Mouse (Mus musculus) small intestine, adult 2 months (tissue): ENCODE data around the gene Fgf7. TPM values are rescaled to one million over a fixed set of nuclear protein-coding genes. Genes with fewer than 3 reads are reported as not detected.

Experiments
- H3K27ac ChIP-seq: fragments of 200-500 bp; 2 replicates; pipeline ENCODE4 v1.5.1; 2012; ENCODE audit warnings: low read depth, low read length, control low read depth, inconsistent platforms; ENCODE audit not compliant: insufficient read depth
- H3K27me3 ChIP-seq: fragments of 200-500 bp; 2 replicates; pipeline ENCODE4 v1.6.1; 2012; ENCODE audit warnings: mild to moderate bottlenecking, moderate library complexity, low read length, inconsistent platforms; ENCODE audit not compliant: control insufficient read depth, insufficient read depth
- H3K36me3 ChIP-seq: fragments of 200-500 bp; 2 replicates; pipeline ENCODE4 v1.6.1; 2012; ENCODE audit warnings: mild to moderate bottlenecking, low read length, control low read depth, inconsistent platforms; ENCODE audit not compliant: control insufficient read depth, insufficient read depth
- H3K4me1 ChIP-seq: fragments of 200-500 bp; 2 replicates; pipeline ENCODE4 v1.6.1; 2012; ENCODE audit warnings: low read length, inconsistent platforms, mixed read lengths; ENCODE audit not compliant: control insufficient read depth, insufficient read depth, insufficient read length
- H3K4me3 ChIP-seq: fragments of 200-500 bp; 2 replicates; pipeline ENCODE4 v1.5.1; 2012; ENCODE audit warnings: low read depth, mild to moderate bottlenecking, control low read depth, inconsistent platforms, low read length, moderate library complexity
- CTCF ChIP-seq: fragments of 200-500 bp; IDR thresholded peaks from 2 replicates; pipeline ENCODE4 v1.5.1; 2012; ENCODE audit warnings: low read depth, mild to moderate bottlenecking, control low read depth, inconsistent platforms, low read length, moderate library complexity, mixed read lengths; ENCODE audit not compliant: insufficient replicate concordance, insufficient read length; ENCODE audit errors: extremely low read depth
- POLR2A ChIP-seq: fragments of 200-500 bp; IDR thresholded peaks from 2 replicates; pipeline ENCODE4 v1.6.1; 2012; ENCODE audit warnings: low read depth, mild to moderate bottlenecking, control low read depth, inconsistent platforms, low read length, moderate library complexity
- WGBS: fragments of 180-500 bp; shearing (Covaris S2); methylation state at CpG from one replicate; pipeline ENCODE4 v1.1.7; 2018; 5-methylcytosine and 5-hydroxymethylcytosine counted together
- polyA plus RNA-seq: library from polyadenylated mRNA; depleted of rRNA; stranded (reverse); fragments of >200 nt; gene quantifications from 2 replicates; pipeline ENCODE4 v1.2.3, GENCODE M21; 2012; rRNA removed

The Fgf7 gene
- polyA plus RNA-seq, 1 experiment = 1.6 TPM

- Histone ChIP-seq H3K27me3 (no peaks in the 10 kb centered on the region), H3K27ac (no peak overlapping the region), H3K36me3 (no peaks in the 10 kb centered on the region), H3K4me3 (no peak overlapping the region), H3K4me1 (no peaks in the 10 kb centered on the region)
- 67% methylated on average over 5 of the region's 5 CpGs for WGBS
- TF ChIP-seq CTCF = no peak
- TF ChIP-seq POLR2A = no peak
These were observed 56.0 kb downstream of the Fgf7 start for GRCm38 (mm10) chr2:126090432-126090831.

- Histone ChIP-seq H3K4me3 (no peak overlapping the region), H3K4me1 (no peaks in the 10 kb centered on the region), H3K27ac (no peak overlapping the region), H3K27me3 (no peaks in the 10 kb centered on the region), H3K36me3 (no peaks in the 10 kb centered on the region)
- WGBS = 79% methylated on average over 4 of the region's 4 CpGs
- TF ChIP-seq POLR2A (no peak), CTCF (no peak)
These were observed 60.2 kb downstream of the Fgf7 start for GRCm38 (mm10) chr2:126094616-126095015.

Other genes with a start within 250 kb of the Fgf7 start
- gene Galk2, start 175.5 kb upstream of the Fgf7 start, polyA plus RNA-seq = 5.9 and 13.7 TPM in 2 replicates
- gene Cops2, start 175.5 kb upstream of the Fgf7 start, polyA plus RNA-seq = 0.70 and 1.3 TPM in 2 replicates
- gene Fam227b, start 117.3 kb downstream of the Fgf7 start, polyA plus RNA-seq = not detected in 2 replicates
- 0.50 and 0.66 TPM in 2 replicates for gene Dtwd1, start 117.5 kb downstream of the Fgf7 start, polyA plus RNA-seq
- not detected in 2 replicates for gene Gm17555, start 180.4 kb downstream of the Fgf7 start, polyA plus RNA-seq